Mouse (Mus musculus) MEL (cell line): ENCODE results near the gene Cwc22.

Experiments used
- CHD2 ChIP-seq: IDR thresholded peaks from 2 replicates; pipeline ENCODE4 v1.6.1; 2011; ENCODE audit warnings: low read length, improper control_type of control experiment
- CTCF ChIP-seq, 3 experiments: IDR thresholded peaks in 2 of 3; conservative IDR thresholded peaks in 1 of 3; 2 replicates each; pipeline ENCODE4 v1.5.1; 2011 to 2012; ENCODE audit warnings: low read length in 3 of 3, low read depth in 2 of 3, mild to moderate bottlenecking in 2 of 3, improper control_type of control experiment in 1 of 3, inconsistent platforms in 1 of 3, mixed read lengths in 1 of 3, moderate library complexity in 1 of 3; ENCODE audit not compliant: control insufficient read depth in 1 of 3, insufficient read depth in 1 of 3, poor library complexity in 1 of 3, severe bottlenecking in 1 of 3
- EP300 ChIP-seq, 2 experiments: IDR thresholded peaks; 2 replicates each; pipeline ENCODE4 v1.6.1; 2011; ENCODE audit warnings: improper control_type of control experiment in 2 of 2, low read length in 2 of 2, low read depth in 1 of 2, mild to moderate bottlenecking in 1 of 2
- ETS1 ChIP-seq: IDR thresholded peaks from 2 replicates; pipeline ENCODE4 v1.6.1; 2012; ENCODE audit warnings: low read depth, mild to moderate bottlenecking, inconsistent platforms, low read length, improper control_type of control experiment, moderate library complexity
- NRF1 ChIP-seq: IDR thresholded peaks from 2 replicates; pipeline ENCODE4 v1.6.1; 2014; ENCODE audit warnings: low read depth, mild to moderate bottlenecking, inconsistent platforms, low read length, improper control_type of control experiment, moderate library complexity; ENCODE audit not compliant: poor library complexity, insufficient read depth, severe bottlenecking
- POLR2A ChIP-seq, 2 experiments: IDR thresholded peaks; 2 replicates each; pipeline ENCODE4 v1.6.1; 2011 to 2012; ENCODE audit warnings: low read length in 2 of 2, mild to moderate bottlenecking in 2 of 2, control low read depth in 1 of 2, improper control_type of control experiment in 1 of 2, low read depth in 1 of 2, moderate library complexity in 1 of 2; ENCODE audit not compliant: control insufficient read depth in 1 of 2, insufficient read depth in 1 of 2, poor library complexity in 1 of 2
- RAD21 ChIP-seq: IDR thresholded peaks from 2 replicates; pipeline ENCODE4 v1.6.1; 2011; ENCODE audit warnings: mild to moderate bottlenecking, low read depth, low read length, improper control_type of control experiment
- RCOR1 ChIP-seq: IDR thresholded peaks from 2 replicates; pipeline ENCODE4 v1.6.1; 2012; ENCODE audit warnings: low read depth, mild to moderate bottlenecking, inconsistent platforms, low read length, improper control_type of control experiment
- TAL1 ChIP-seq: IDR thresholded peaks from 2 replicates; pipeline ENCODE4 v1.6.1; 2012; ENCODE audit warnings: mild to moderate bottlenecking, inconsistent platforms, low read length, moderate library complexity, mixed read lengths
- ZKSCAN1 ChIP-seq: IDR thresholded peaks from 2 replicates; pipeline ENCODE4 v1.6.1; 2012; ENCODE audit warnings: low read depth, mild to moderate bottlenecking, inconsistent platforms, low read length, improper control_type of control experiment, moderate library complexity
- ZMIZ1 ChIP-seq: IDR thresholded peaks from 2 replicates; pipeline ENCODE4 v1.6.1; 2012; ENCODE audit warnings: low read depth, mild to moderate bottlenecking, inconsistent platforms, low read length, improper control_type of control experiment, moderate library complexity
- ZNF384 ChIP-seq: IDR thresholded peaks from 2 replicates; pipeline ENCODE4 v1.6.1; 2012; ENCODE audit warnings: low read depth, mild to moderate bottlenecking, inconsistent platforms, low read length, improper control_type of control experiment

DNA sequence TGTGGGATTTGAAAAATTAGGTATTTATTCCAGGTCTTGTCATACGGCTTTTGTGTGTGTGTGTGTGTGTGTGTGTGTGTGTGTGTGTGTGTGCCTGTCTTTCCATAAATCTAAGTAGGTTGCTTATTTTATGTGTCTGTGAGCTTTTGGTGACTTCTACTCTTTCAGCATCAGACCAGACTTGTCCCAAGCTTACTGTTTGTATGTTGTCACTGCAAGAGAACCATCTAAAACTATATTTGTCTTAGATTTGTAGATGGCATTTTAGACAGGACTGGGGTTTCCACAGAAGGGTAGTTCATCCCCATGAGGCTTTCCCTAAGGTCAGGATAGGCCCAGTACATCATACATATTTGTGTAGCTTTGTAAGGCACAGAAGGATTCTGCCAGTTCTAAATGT is 13.2 kb upstream of the Cwc22 start:
- TF ChIP-seq ZNF384 = no peak
- no peak for TF ChIP-seq EP300 (IDR thresholded peaks at IDR 0.05; ENCODE audit: low read depth in 1 of 2, low read length in 2 of 2)
- no peak for TF ChIP-seq NRF1
- TF ChIP-seq RCOR1 = no peak
- no peak for TF ChIP-seq RAD21
- no peak for TF ChIP-seq POLR2A (IDR thresholded peaks at IDR 0.05; ENCODE audit: control insufficient read depth in 1 of 2, insufficient read depth in 1 of 2, low read depth in 1 of 2, low read length in 2 of 2, poor library complexity in 1 of 2)
- TF ChIP-seq CTCF (IDR thresholded peaks at IDR 0.05 in 2 of 3, conservative IDR thresholded peaks at IDR 0.05 in 1 of 3; ENCODE audit: control insufficient read depth in 1 of 3, insufficient read depth in 1 of 3, low read depth in 2 of 3, low read length in 3 of 3, poor library complexity in 1 of 3, severe bottlenecking in 1 of 3) = no peak
- no peak for TF ChIP-seq TAL1
- TF ChIP-seq ZMIZ1 = no peak
- TF ChIP-seq ZKSCAN1 = no peak
- no peak for TF ChIP-seq CHD2
- no peak for TF ChIP-seq ETS1
